Mouse (Mus musculus): ENCODE data around the gene Olfr1212. TPM values are rescaled to one million over a fixed set of nuclear protein-coding genes. Genes with fewer than 3 reads are reported as not detected.

Olfr1212 gene
- not detected for total RNA-seq (2018; cell fraction: chromatin; rRNA removed)
- not detected for total RNA-seq (2018; cell fraction: cytosol; rRNA removed)
- total RNA-seq (2018; cell fraction: nucleus; rRNA removed) = not detected
- not detected in 3 replicates for polyA plus RNA-seq (2018)

- no peaks in the 10 kb centered on the region for H3K79me2 ChIP-seq (ENCODE audit: inconsistent target)
- no peak within 1 kb of the TSS for H3K4me3 ChIP-seq (ENCODE audit: inconsistent target)
- no peaks in the 10 kb centered on the region for H3K36me3 ChIP-seq (ENCODE audit: inconsistent target)
- H3K27ac ChIP-seq = no peak within 1 kb of the TSS
Observed at GRCm38 (mm10) chr2:88953669-88954068, at the start of gene Olfr1212. Gene Olfr1212 (plus strand): TSS chr2:88953969.

GRCm38 (mm10) chr2:88915057-88915456 is 38.7 kb upstream of the Olfr1212 start, which contains the start of gene Olfr1209:
Gene Olfr1209 (minus strand): TSS chr2:88915157.
- H3K79me2 ChIP-seq (ENCODE audit: inconsistent target) = no peaks in the 10 kb centered on the region
- H3K27ac ChIP-seq = no peak within 1 kb of the TSS
- no peak within 1 kb of the TSS for H3K4me3 ChIP-seq (ENCODE audit: inconsistent target)
- no peaks in the 10 kb centered on the region for H3K36me3 ChIP-seq (ENCODE audit: inconsistent target)
- whole genome bisulfite sequencing (ENCODE audit: missing documents) = 86% methylated on average over 3 of the region's 3 CpGs

GRCm38 (mm10) chr2:88938011-88938410 is 15.8 kb upstream of the Olfr1212 start, which contains the start of gene Olfr1211:
Gene Olfr1211 (minus strand): TSS chr2:88938111.
- Histone ChIP-seq H3K4me3 (ENCODE audit: inconsistent target) (no peak within 1 kb of the TSS), H3K36me3 (ENCODE audit: inconsistent target) (no peaks in the 10 kb centered on the region), H3K79me2 (ENCODE audit: inconsistent target) (no peaks in the 10 kb centered on the region), H3K27ac (no peak within 1 kb of the TSS)
- 94% methylated on average over 1 of the region's 1 CpGs for WGBS (ENCODE audit: missing documents)

DNA sequence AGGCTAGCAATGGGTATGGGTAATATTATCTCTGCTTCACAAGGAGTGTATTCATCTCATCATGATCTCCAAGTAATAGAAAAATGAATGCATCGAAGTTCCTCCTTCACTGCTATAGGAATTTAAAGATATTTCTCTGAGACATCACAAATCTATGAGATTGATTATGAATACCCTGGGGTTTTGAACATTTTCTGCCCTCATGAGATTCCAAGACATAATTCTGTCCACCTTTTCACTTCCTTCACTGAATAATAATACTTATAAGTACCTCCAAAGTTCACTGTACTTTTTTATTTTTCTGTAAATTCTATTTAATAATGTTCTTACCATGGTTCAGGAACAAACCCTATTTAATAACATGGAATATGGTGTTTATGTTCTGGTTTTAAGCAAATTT is 26.4 kb downstream of the Olfr1212 start, which contains the start of gene Gm13762:
Gene Gm13762, minus strand, starts transcription at position 101 of the 400 bp plus-strand sequence.
- WGBS (ENCODE audit: missing documents) = 73% methylated on average over 1 of the region's 1 CpGs
- Histone ChIP-seq H3K79me2 (ENCODE audit: inconsistent target) (no peaks in the 10 kb centered on the region), H3K27ac (no peak within 1 kb of the TSS), H3K36me3 (ENCODE audit: inconsistent target) (no peaks in the 10 kb centered on the region), H3K4me3 (ENCODE audit: inconsistent target) (no peak within 1 kb of the TSS)

DNA sequence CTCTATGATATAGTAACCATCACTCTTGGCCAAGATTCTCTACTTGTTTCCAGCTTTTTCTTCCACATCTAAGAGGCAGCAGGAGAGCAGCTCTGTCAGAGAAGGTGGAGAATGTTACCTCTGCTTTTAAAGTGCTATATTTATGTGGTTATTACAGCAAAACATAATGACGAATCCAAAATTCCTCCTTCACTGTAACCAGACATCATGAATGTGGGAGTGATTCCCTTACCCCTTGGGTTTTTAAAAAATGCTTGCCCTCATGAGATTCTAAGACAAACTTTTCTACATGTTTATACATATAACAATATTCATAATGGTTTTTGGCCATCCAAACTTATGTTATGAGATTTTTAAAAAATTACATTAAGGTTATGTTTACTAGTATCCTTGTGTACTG is 38.8 kb downstream of the Olfr1212 start, which contains the start of gene Olfr1214:
Gene Olfr1214, minus strand, starts transcription at position 101 of the 400 bp plus-strand sequence.
- no peaks in the 10 kb centered on the region for H3K36me3 ChIP-seq (ENCODE audit: inconsistent target)
- H3K79me2 ChIP-seq (ENCODE audit: inconsistent target) = no peaks in the 10 kb centered on the region
- no peak within 1 kb of the TSS for H3K27ac ChIP-seq
- no peak within 1 kb of the TSS for H3K4me3 ChIP-seq (ENCODE audit: inconsistent target)
- 100% methylated on average over 1 of the region's 1 CpGs for WGBS (ENCODE audit: missing documents)

- 64% methylated on average over 2 of the region's 2 CpGs for WGBS (ENCODE audit: missing documents)
Observed at GRCm38 (mm10) chr2:89006873-89007272, 53.1 kb downstream of the Olfr1212 start, which contains the start of gene Olfr1215. Gene Olfr1215 (minus strand): TSS chr2:89006973.

More at GRCm38 (mm10) chr2:89006873-89007272, 53.1 kb downstream of the Olfr1212 start, which contains the start of gene Olfr1215:
- no peak within 1 kb of the TSS for H3K27ac ChIP-seq
- no peaks in the 10 kb centered on the region for H3K36me3 ChIP-seq (ENCODE audit: inconsistent target)
- no peaks in the 10 kb centered on the region for H3K79me2 ChIP-seq (ENCODE audit: inconsistent target)
- H3K4me3 ChIP-seq (ENCODE audit: inconsistent target) = no peak within 1 kb of the TSS

Other genes starting within 250 kb of the Olfr1212 start
- gene Olfr1196, start 249.4 kb upstream of the Olfr1212 start, polyA plus RNA-seq (2018) = not detected in 3 replicates
- not detected in 3 replicates for gene Olfr1197, start 221.6 kb upstream of the Olfr1212 start, polyA plus RNA-seq (2018)
- gene Olfr1198, start 202.6 kb upstream of the Olfr1212 start, polyA plus RNA-seq (2018) = not detected in 3 replicates
- gene Olfr1199, start 193.5 kb upstream of the Olfr1212 start, polyA plus RNA-seq (2018) = not detected in 3 replicates
- gene Olfr1200, start 183.5 kb upstream of the Olfr1212 start, polyA plus RNA-seq (2018) = not detected in 3 replicates
- gene Olfr1201, start 160.9 kb upstream of the Olfr1212 start, polyA plus RNA-seq (2018) = not detected in 3 replicates
- gene Olfr1202, start 139.5 kb upstream of the Olfr1212 start, polyA plus RNA-seq (2018) = not detected in 3 replicates
- gene Olfr1205, start 124.2 kb upstream of the Olfr1212 start, polyA plus RNA-seq (2018) = not detected in 3 replicates
- not detected in 3 replicates for gene Olfr1204, start 104.7 kb upstream of the Olfr1212 start, polyA plus RNA-seq (2018)
- not detected in 3 replicates for gene Olfr1206, start 90.7 kb upstream of the Olfr1212 start, polyA plus RNA-seq (2018)
- gene Olfr1208, start 51.7 kb upstream of the Olfr1212 start, polyA plus RNA-seq (2018) = not detected in 3 replicates
- gene Olfr1209, start 38.8 kb upstream of the Olfr1212 start, polyA plus RNA-seq (2018) = not detected in 3 replicates
- not detected in 3 replicates for gene Olfr1211, start 15.9 kb upstream of the Olfr1212 start, polyA plus RNA-seq (2018)
- gene Gm13762, start 26.3 kb downstream of the Olfr1212 start, polyA plus RNA-seq (2018) = not detected in 3 replicates
- gene Olfr1214, start 38.7 kb downstream of the Olfr1212 start, polyA plus RNA-seq (2018) = not detected in 3 replicates
- not detected in 3 replicates for gene Olfr1215, start 53.0 kb downstream of the Olfr1212 start, polyA plus RNA-seq (2018)
- not detected in 3 replicates for gene Olfr1216, start 64.4 kb downstream of the Olfr1212 start, polyA plus RNA-seq (2018)
- not detected in 3 replicates for gene Olfr1217, start 78.1 kb downstream of the Olfr1212 start, polyA plus RNA-seq (2018)
- gene Olfr1218, start 107.2 kb downstream of the Olfr1212 start, polyA plus RNA-seq (2018) = not detected in 3 replicates
- not detected in 3 replicates for gene Olfr1219, start 129.5 kb downstream of the Olfr1212 start, polyA plus RNA-seq (2018)
- gene Olfr1220, start 152.9 kb downstream of the Olfr1212 start, polyA plus RNA-seq (2018) = not detected in 3 replicates
- gene Olfr1221, start 163.3 kb downstream of the Olfr1212 start, polyA plus RNA-seq (2018) = not detected in 3 replicates
- not detected in 3 replicates for gene Olfr1222, start 179.1 kb downstream of the Olfr1212 start, polyA plus RNA-seq (2018)
- not detected in 3 replicates for gene Olfr1223, start 197.6 kb downstream of the Olfr1212 start, polyA plus RNA-seq (2018)
- gene Olfr1224-ps1, start 210.1 kb downstream of the Olfr1212 start, polyA plus RNA-seq (2018) = not detected in 3 replicates
- not detected in 3 replicates for gene Olfr1225, start 220.7 kb downstream of the Olfr1212 start, polyA plus RNA-seq (2018)
- gene Olfr1226, start 246.1 kb downstream of the Olfr1212 start, polyA plus RNA-seq (2018) = not detected in 3 replicates